Mouse (Mus musculus) WW6 (cell line): ENCODE data around the gene Commd8.

ENCODE experiments used
- DNase-seq: peaks from one replicate; pipeline ENCODE4 v3.0.0-alpha.2; 2013; ENCODE audit warnings: low read depth, low spot score

Commd8 gene

DNA sequence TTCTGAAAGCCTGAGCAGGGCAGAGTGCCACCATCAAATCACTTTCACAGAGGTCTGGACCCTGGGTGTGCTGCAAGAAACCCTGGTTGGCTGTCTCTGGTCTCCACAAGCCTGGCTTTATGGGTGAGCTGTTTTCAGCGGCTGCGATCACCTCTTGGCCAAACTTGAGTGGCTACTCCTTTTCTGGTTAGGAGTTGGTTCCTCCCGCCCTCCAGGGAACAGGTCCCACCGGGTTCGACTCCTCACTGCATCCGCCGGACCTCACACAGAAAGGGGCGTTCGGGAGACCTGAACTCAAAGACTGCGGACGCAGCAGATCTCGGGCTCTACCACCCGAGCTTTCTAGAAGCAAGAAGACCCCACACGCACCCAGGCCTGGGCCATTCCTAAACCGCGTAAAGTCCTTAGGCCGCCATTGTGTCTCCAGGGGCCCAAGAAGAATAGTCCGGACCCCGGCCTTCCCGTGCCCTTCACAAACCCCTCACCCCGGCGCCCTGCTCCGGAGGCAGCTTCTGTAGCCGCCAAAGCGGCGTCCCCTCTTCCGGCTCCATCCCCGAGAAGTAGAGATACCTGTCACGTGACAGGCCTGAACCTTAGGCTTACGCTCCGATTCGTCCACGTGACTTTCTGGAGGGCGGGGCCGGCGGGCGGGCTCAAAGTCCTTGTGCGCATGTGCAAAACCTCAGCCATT is at the start of gene Commd8:
Gene Commd8, minus strand, starts transcription at position 596 of the 691 bp plus-strand sequence.
- DNase-seq: peak; percentile 70

DNA sequence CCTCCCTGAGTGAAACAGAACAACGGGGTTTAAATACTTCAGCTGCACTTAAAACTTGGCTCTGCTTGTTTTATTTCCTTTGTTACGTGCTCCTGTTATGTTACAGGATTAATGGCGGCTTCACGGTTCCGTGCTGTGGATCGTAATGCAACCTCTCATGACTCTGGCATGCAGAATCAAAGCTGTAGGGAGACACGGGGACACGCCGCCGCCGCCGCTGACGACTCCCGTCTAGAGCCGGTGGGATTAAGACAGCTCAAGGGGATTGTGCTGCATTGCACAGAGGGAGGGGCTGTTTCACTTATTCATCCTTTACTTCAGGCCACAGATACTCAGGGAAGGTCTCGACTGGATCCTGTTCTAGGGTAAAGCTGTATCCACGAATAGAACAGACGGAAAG is 43.8 kb upstream of the Commd8 start:
- DNase-seq: no peak

- no peak for DNase-seq
These were observed 42.8 kb upstream of the Commd8 start for GRCm38 (mm10) chr5:72210812-72211139.

GRCm38 (mm10) chr5:72210123-72210811 is 42.3 kb upstream of the Commd8 start:
- no peak for DNase-seq

- no peak for DNase-seq
These were observed 40.5 kb upstream of the Commd8 start for GRCm38 (mm10) chr5:72208515-72208914.

- no peak for DNase-seq
These were observed 37.3 kb upstream of the Commd8 start for GRCm38 (mm10) chr5:72205271-72205670.

DNA sequence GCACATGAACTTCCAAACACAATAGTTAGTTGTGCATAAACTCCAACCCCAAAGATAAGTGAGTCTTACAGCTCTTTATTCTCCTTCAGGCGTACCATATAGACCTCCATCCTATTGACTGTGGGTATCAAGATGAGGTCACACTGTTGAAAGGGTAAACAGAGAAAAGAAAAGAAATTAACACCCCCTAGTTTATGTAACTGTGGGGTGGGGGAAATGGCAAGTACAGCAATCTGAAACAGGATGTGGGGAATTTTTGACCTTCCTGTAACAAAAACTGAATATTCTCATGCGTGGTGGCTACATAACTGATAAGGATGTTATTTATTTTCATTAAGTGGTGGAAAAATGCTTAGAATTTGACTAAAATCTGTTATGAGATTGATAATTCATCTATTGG is 36.5 kb upstream of the Commd8 start:
- DNase-seq: no peak

DNA sequence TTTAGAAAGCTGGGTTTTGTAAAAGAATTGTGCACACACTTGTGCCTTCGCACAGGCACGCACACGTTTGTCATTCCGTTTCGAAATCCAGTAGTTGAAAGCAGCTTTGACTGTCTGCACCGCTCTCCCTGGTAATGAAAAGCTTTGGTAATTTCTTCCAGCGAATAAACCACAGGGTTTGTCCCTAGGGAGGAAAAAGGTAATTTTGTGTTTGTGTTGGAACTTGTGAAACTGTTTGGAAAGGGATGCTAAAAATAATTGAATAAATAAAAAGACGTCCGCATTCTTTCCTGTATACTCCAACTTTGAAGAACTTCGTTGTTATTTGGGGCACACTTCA is 35.7 kb upstream of the Commd8 start:
- no peak for DNase-seq

DNA sequence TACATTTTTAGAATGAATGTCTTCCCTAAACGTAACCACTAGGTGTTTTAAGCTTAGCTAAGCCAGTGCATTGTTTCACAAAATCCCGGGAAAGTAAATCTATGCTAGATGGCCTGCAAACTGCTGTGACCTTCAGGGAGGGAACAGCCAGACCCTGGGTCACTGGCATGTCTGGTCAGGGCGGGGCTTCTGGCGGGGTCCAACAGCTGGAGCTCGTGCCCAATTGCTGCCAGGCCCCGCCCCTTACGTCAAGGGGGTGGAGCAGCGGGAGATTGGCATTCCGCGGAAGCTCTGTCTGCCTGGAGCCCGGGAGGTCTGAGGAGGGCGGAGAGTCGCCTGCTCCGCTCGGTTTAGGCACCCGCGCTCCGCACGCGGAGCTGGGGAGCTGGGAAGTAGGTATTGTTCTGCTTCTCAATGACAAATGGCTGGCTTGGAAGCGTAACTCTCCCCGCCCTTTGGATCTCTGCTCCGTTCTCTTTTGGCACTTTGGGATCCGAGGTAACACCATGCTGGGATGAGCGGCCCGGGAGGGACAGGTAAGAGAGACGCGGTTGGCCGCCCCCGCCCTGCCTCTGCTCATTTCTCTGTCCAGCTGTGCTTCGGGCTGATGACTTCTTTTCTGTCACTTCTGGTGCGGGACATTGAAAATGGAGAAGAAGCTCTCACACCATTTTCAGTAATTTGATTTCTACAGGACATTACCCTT is 35.2 kb upstream of the Commd8 start:
- DNase-seq: peak; percentile 89

GRCm38 (mm10) chr5:72202016-72202415 is 34.0 kb upstream of the Commd8 start:
- DNase-seq: peak; percentile 24

GRCm38 (mm10) chr5:72201600-72201999 is 33.6 kb upstream of the Commd8 start:
- DNase-seq: no peak

DNA sequence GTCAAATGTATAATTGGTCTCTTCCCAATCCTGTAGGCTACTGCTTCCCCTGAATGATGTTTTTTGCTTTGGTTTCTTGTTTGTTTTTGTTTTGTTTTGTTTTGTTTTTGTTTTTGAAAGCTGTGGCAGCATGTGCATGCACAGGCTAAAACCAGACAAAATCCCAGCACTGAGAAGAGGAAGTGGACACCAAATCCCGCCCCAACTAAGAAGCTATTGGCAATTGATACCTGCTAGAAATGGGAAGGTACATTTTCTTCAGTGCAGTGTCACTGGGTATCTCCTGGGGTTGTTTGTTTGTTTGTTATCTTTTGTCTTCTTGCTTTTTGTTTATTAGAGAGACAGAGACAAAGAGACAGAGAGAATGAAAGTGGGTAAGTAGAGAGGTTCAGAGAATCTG is 27.5 kb upstream of the Commd8 start:
- no peak for DNase-seq

DNA sequence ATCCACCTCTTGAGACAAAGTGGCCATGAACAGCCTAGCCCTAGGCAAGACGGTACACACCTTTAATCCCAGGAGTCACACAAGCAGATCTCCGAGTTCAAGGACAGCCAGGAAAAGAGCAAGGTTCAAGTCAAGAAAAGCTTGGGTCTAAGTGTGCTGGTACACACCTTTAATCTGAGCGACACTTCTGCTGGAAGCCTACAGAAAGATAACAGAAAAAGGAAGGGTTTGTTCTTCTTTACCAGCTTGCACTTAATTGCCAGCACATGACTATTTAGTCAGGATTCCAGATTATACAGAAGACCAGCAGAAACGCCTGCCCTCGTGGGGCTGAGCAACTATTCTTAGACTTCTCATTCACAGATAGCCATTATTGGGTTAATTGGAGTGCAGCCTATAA is 23.9 kb upstream of the Commd8 start:
- DNase-seq: no peak

DNA sequence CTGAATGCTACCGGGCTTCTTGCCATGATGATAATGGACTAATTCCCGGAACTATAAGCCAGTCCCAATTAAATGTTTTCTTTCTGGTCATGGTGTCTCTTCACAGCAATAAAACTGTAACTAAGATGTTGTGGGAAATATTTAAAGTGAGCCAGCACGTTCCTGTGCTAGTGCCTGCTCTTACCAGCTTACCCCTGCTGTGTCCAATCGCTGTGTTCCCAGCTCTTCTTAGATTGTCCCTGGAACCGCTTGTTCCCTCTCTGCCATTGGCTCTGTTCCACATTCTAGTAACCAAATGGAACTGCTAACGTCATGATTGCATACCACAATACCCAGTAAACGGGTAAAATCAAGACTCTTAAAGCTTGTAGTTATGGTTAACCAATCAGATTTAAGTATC is 23.2 kb upstream of the Commd8 start:
- DNase-seq: no peak

- DNase-seq: no peak
These were observed 16.6 kb upstream of the Commd8 start for GRCm38 (mm10) chr5:72184437-72185100.

- no peak for DNase-seq
These were observed 15.9 kb upstream of the Commd8 start for GRCm38 (mm10) chr5:72183929-72184328.

GRCm38 (mm10) chr5:72182804-72183203 is 14.8 kb upstream of the Commd8 start:
- no peak for DNase-seq

- DNase-seq: no peak
These were observed 13.2 kb upstream of the Commd8 start for GRCm38 (mm10) chr5:72181194-72181593.

GRCm38 (mm10) chr5:72175530-72175929 is 7.5 kb upstream of the Commd8 start:
- no peak for DNase-seq

DNA sequence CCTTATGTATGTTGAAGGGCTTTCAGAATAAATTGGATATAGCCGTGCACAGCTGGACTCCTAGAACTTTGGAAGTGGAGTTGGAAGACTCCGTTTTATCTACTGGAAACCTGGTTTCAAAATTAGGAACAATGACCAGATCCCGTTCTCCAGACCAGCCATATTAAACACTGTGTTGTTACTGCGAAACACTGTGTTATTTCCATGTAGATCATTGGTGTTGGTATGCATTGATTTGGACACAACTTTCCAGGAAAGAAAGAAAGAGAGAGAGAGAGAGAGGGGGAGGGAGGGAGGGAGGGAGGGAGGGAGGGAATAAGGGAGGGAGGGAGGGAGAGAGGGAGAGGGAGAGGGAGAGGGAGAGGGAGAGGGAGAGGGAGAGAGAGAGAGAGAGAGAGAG is 7.1 kb upstream of the Commd8 start:
- no peak for DNase-seq

DNA sequence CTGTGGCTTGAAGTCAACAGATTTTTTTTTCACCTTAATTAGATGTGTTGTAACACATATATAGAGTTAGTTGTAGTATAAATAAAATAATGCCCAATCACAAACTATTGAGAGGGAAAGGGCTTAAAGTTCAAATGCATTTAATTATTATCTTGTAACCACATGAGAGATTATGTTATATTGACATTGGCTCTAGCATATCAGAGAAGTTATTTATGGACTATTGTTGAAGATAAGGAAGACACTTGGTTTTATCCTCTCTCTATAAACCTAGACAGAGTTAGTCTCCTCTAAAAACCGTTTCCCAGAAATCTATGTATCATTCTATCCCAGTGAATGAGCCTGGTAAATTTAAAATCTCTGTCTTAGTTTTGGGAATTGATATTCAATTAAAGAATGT is 5.5 kb upstream of the Commd8 start:
- no peak for DNase-seq

DNA sequence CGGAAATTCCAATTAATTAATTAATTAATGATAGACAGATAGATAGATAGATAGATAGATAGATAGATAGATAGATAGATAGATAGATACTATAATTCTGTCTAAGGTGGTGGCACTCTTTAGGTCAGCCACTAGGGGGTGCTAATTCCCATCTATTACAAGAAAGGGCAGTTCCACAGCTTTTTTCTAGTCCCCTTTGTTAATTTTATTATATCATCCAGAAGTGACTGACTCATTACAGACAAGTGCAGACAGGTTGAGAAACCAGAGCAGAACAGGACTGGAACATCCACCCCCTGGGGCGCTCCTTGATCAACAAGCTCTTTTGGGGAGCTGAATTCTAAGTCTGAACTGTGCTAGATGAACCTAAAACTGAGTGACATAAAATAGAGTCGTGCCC is 4.7 kb upstream of the Commd8 start:
- DNase-seq: no peak

GRCm38 (mm10) chr5:72170067-72170466 is 2.1 kb upstream of the Commd8 start:
- no peak for DNase-seq
